8 mouse cellular contexts compared by ENCODE assay signal in the genomic region with DNA sequence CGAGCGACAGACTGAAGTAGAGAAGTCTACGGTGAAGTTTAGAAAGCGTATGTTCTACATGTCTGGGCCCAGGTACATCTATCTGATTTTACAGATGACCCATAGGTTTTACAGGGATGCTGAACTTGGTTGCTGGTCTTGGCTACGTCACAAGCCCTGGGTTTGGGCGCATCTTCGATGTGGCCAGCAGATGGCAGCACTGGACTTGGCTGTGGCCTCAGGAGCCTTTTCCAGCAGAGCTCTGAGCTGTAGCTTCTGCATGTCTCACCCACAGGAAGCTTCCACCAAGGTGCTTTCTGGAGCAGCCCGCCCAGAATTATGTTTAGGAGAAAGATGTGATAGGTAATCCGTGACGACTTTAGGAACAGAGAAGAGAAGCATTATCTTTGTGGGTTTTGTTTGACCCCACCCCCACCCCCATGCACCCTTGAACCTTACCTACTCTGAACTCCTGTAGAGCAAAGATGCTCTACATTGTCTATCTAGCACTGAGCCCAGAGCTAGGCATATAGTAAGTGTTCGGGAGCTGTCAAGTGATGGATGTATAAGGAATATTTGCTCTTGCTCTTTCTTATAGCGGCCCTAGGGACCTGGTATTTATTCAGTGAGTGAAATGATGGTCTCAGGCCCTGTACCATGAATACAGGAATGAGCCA. TPM values are rescaled to one million over a fixed set of nuclear protein-coding genes. Genes with fewer than 3 reads are reported as not detected.
DNase-seq lines count a peak whose midpoint lies in the region; ATAC-seq lines count a peak whose summit lies in the region.

No protein-coding gene starts in this region.

- H3K9ac ChIP-seq in hindbrain, embryonic 12.5 days: no peak overlapping the region
- no peak overlapping the region for H3K9ac ChIP-seq in lung, embryonic 16.5 days (ENCODE audit: low read length)

- no peak overlapping the region for H3K27ac ChIP-seq in hindbrain, embryonic 12.5 days
- H3K27ac ChIP-seq in lung, embryonic 16.5 days (ENCODE audit: low read length): no peak overlapping the region

- peak; percentile 93 for DNase-seq in MN1 (ENCODE audit: low spot score)
- DNase-seq in cerebellum, adult 9-10 months: peak; percentile 93
- peak; percentile 72 to 95 for DNase-seq in frontal cortex, adult 2 months (ENCODE audit: extremely low spot score in 1 of 2, low spot score in 1 of 2)
- DNase-seq in layer of hippocampus, adult 9-11 months: peak; percentile 89
- DNase-seq in ovary, postnatal 14 days (ENCODE audit: low spot score): peak; percentile 83
- DNase-seq in thymus, postnatal 0 days (ENCODE audit: low spot score): peak; percentile 85

- WGBS in hindbrain, embryonic 12.5 days: 29% methylated on average over 12 of the region's 12 CpGs
- 24% methylated on average over 12 of the region's 12 CpGs for WGBS in lung, embryonic 16.5 days

- H3K36me3 ChIP-seq in hindbrain, embryonic 12.5 days: no peaks in the 10 kb centered on the region
- H3K36me3 ChIP-seq in lung, embryonic 16.5 days (ENCODE audit: control insufficient read depth, insufficient read depth, low read length): no peaks in the 10 kb centered on the region

- H3K4me2 ChIP-seq in hindbrain, embryonic 12.5 days (replicated peaks): no peak overlapping the region
- H3K4me2 ChIP-seq in lung, embryonic 16.5 days (ENCODE audit: low read depth, low read length): no peak overlapping the region

- no peaks in the 10 kb centered on the region for H3K27me3 ChIP-seq in hindbrain, embryonic 12.5 days
- H3K27me3 ChIP-seq in lung, embryonic 16.5 days (ENCODE audit: control insufficient read depth, insufficient read depth, low read depth, low read length): no peaks in the 10 kb centered on the region

- no peak overlapping the region for H3K4me3 ChIP-seq in hindbrain, embryonic 12.5 days
- H3K4me3 ChIP-seq in lung, embryonic 16.5 days (ENCODE audit: low read length): no peak overlapping the region

- ATAC-seq in hindbrain, embryonic 12.5 days (ENCODE audit: low FRiP score): peak; percentile 84
- peak; percentile 49 for ATAC-seq in lung, embryonic 16.5 days (ENCODE audit: low read depth)

- no peaks in the 10 kb centered on the region for H3K4me1 ChIP-seq in hindbrain, embryonic 12.5 days
- H3K4me1 ChIP-seq in lung, embryonic 16.5 days (replicated peaks; ENCODE audit: control insufficient read depth, insufficient read depth, low read length): peaks cover 25% of the 10 kb centered on the region

- no peaks in the 10 kb centered on the region for H3K9me3 ChIP-seq in hindbrain, embryonic 12.5 days (replicated peaks)
- no peaks in the 10 kb centered on the region for H3K9me3 ChIP-seq in lung, embryonic 16.5 days (ENCODE audit: control insufficient read depth, low read length)

RNA-seq across cellular contexts. Expression of a gene that starts 50.7 kb away (rescaled TPM):
- 41.2 and 41.7 TPM in 2 replicates for polyA plus RNA-seq in frontal cortex, adult 2 months (2012; rRNA removed)
- polyA plus RNA-seq in hindbrain, embryonic 12.5 days (2016; fragmentation: Nextera tagmentation; extraction: Ambion mirVana): 140 and 148 TPM in 2 replicates
- polyA plus RNA-seq in lung, embryonic 16.5 days (2015; fragmentation: Nextera tagmentation; extraction: Ambion mirVana): 176 and 183 TPM in 2 replicates
- 17.4 and 17.8 TPM in 2 replicates for polyA plus RNA-seq in thymus, postnatal 0 days (2015; fragmentation: Nextera tagmentation; extraction: Ambion mirVana)
